Mouse (Mus musculus) spleen, adult 2 months (tissue): Measurements from ENCODE around the gene Ppm1j.

Experiments used
- CTCF ChIP-seq: fragments of 200-500 bp; IDR thresholded peaks from 2 replicates; pipeline ENCODE4 v1.5.1; 2011; ENCODE audit warnings: mild to moderate bottlenecking, inconsistent platforms; ENCODE audit not compliant: insufficient read depth, insufficient read length, insufficient replicate concordance; ENCODE audit errors: extremely low read depth
- POLR2A ChIP-seq: fragments of 200-500 bp; IDR thresholded peaks from 2 replicates; pipeline ENCODE4 v1.6.1; 2011; ENCODE audit warnings: low read depth, low read length, inconsistent platforms

GRCm38 (mm10) chr3:104790401-104790937, 9.6 kb downstream of the Ppm1j start:
- TF ChIP-seq POLR2A (no peak), CTCF (no peak)
